Mouse (Mus musculus) stomach, postnatal 0 days (tissue): ENCODE measurements at regions not wholly inside any gene's neighbourhood (a gene's known extent, or its start where the extent isn't known, plus 50 kb on each side); places are given as distances from the start of the nearest gene placed in this dataset.

Experiments used
- ATAC-seq: fragments of 200-750 bp; cut with Nextera tagmentation; 2 replicates; pipeline ENCODE4 v1.8.0; 2017; ENCODE audit not compliant: low FRiP score, low TSS enrichment
- DNase-seq: peaks from one replicate; pipeline ENCODE4 v3.0.0-alpha.2; 2016; ENCODE audit warnings: low spot score
- H3K27ac ChIP-seq: fragments of 300-500 bp; sonication (generic); replicated peaks from 2 replicates; pipeline ENCODE4 v1.5.1; 2014; ENCODE audit warnings: mild to moderate bottlenecking, control low read depth
- H3K27me3 ChIP-seq: fragments of 300-500 bp; sonication (generic); 2 replicates; pipeline ENCODE4 v1.6.1; 2014; ENCODE audit warnings: low read length; ENCODE audit not compliant: control insufficient read depth, insufficient read depth
- H3K36me3 ChIP-seq: fragments of 300-500 bp; sonication (generic); 2 replicates; pipeline ENCODE4 v1.6.1; 2014; ENCODE audit warnings: low read length, mixed read lengths; ENCODE audit not compliant: control insufficient read depth, insufficient read depth
- H3K4me1 ChIP-seq: fragments of 300-500 bp; sonication (generic); replicated peaks from 2 replicates; pipeline ENCODE4 v1.6.1; 2014; ENCODE audit warnings: antibody characterized with exemption; ENCODE audit not compliant: control insufficient read depth, insufficient read depth
- H3K4me2 ChIP-seq: fragments of 300-500 bp; sonication (generic); replicated peaks from 2 replicates; pipeline ENCODE4 v1.6.1; 2014; ENCODE audit warnings: low read depth, mild to moderate bottlenecking, control low read depth, moderate library complexity
- H3K4me3 ChIP-seq: fragments of 300-500 bp; sonication (generic); 2 replicates; pipeline ENCODE4 v1.5.1; 2014; ENCODE audit warnings: low read depth, low read length, control low read depth
- H3K9ac ChIP-seq: fragments of 300-500 bp; sonication (generic); 2 replicates; pipeline ENCODE4 v1.6.1; 2014; ENCODE audit warnings: mild to moderate bottlenecking, low read length, control low read depth, mixed read lengths
- H3K9me3 ChIP-seq: fragments of 300-500 bp; sonication (generic); 2 replicates; pipeline ENCODE4 v1.6.1; 2016; ENCODE audit warnings: low read length; ENCODE audit not compliant: control insufficient read depth
- CTCF ChIP-seq: IDR thresholded peaks from 2 replicates; pipeline ENCODE4 v1.5.1; 2016; ENCODE audit warnings: antibody characterized with exemption, low read depth, mild to moderate bottlenecking, moderate library complexity
- EP300 ChIP-seq: optimal IDR thresholded peaks from 2 replicates; pipeline ENCODE3; 2016; ENCODE audit warnings: antibody characterized with exemption
- WGBS: fragments of 180-500 bp; shearing (Covaris S2); extraction: QIAGEN DNeasy Blood & Tissue Kit; methylation state at CpG from one replicate; pipeline ENCODE4 v1.1.7; 2014; 5-methylcytosine and 5-hydroxymethylcytosine counted together

- TF ChIP-seq EP300 (no peak), CTCF (peak; percentile 44)
- Histone ChIP-seq H3K4me1 (no peaks in the 10 kb centered on the region), H3K4me3 (no peak overlapping the region), H3K4me2 (no peak overlapping the region), H3K27ac (no peak overlapping the region), H3K9ac (no peak overlapping the region), H3K27me3 (no peaks in the 10 kb centered on the region), H3K9me3 (no peaks in the 10 kb centered on the region), H3K36me3 (no peaks in the 10 kb centered on the region)
- 33% methylated on average over 1 of the region's 1 CpGs for WGBS
- DNase-seq = no peak
- no peak for ATAC-seq
Measured at GRCm38 (mm10) chr8:50316641-50317040, 1472.9 kb upstream of the Tenm3 start.

GRCm38 (mm10) chr8:50310308-50310707 lies 1466.6 kb upstream of the Tenm3 start:
- H3K36me3 ChIP-seq = no peaks in the 10 kb centered on the region
- DNase-seq (no peak), ATAC-seq (no peak)
- H3K27me3 ChIP-seq = no peaks in the 10 kb centered on the region
- H3K4me2 ChIP-seq = no peak overlapping the region
- WGBS = 69% methylated on average over 3 of the region's 3 CpGs
- no peaks in the 10 kb centered on the region for H3K4me1 ChIP-seq
- H3K27ac ChIP-seq = no peak overlapping the region
- no peaks in the 10 kb centered on the region for H3K9me3 ChIP-seq
- H3K9ac ChIP-seq = no peak overlapping the region
- TF ChIP-seq CTCF (no peak), EP300 (no peak)
- H3K4me3 ChIP-seq = no peak overlapping the region

- no peak for TF ChIP-seq EP300
- TF ChIP-seq CTCF = no peak
- Histone ChIP-seq H3K27ac (no peak overlapping the region), H3K9me3 (no peaks in the 10 kb centered on the region), H3K4me1 (no peaks in the 10 kb centered on the region), H3K27me3 (no peaks in the 10 kb centered on the region), H3K4me2 (no peak overlapping the region), H3K9ac (no peak overlapping the region), H3K36me3 (no peaks in the 10 kb centered on the region), H3K4me3 (no peak overlapping the region)
- no peak for DNase-seq
- ATAC-seq = no peak
- 61% methylated on average over 6 of the region's 6 CpGs for WGBS
Measured at GRCm38 (mm10) chr8:50300316-50300715, 1456.6 kb upstream of the Tenm3 start.

- Histone ChIP-seq H3K27ac (no peak overlapping the region), H3K4me1 (no peaks in the 10 kb centered on the region), H3K27me3 (no peaks in the 10 kb centered on the region), H3K4me2 (no peak overlapping the region), H3K9ac (no peak overlapping the region), H3K36me3 (no peaks in the 10 kb centered on the region), H3K4me3 (no peak overlapping the region), H3K9me3 (no peaks in the 10 kb centered on the region)
- peak; percentile 27 for DNase-seq
- TF ChIP-seq EP300 (no peak), CTCF (peak; percentile 95)
- 4% methylated on average over 4 of the region's 4 CpGs for WGBS
- ATAC-seq = peak; percentile 63; the same call in 1 of the 2 replicates
Measured at GRCm38 (mm10) chr8:50293501-50293900, 1449.8 kb upstream of the Tenm3 start.

DNA sequence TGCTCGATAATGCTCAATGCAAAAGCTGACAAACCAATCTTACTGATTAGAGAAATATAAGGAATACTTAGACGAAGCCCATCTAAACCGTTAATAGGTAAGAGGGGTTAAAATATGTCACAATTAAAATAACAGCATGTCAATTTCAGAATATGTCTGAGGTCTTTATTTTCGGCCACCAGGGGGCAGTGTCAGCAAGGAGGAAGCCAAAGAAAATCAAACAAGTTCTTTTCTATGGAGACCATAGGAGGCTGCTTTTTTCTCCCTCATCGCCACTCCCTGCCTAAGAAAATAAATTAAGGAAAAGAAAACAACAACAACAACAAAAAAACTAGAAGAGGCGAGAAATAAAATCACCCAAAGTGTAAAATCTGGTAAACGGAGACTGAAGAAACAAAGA lies 1448.4 kb upstream of the Tenm3 start:
- no peak for TF ChIP-seq EP300
- peak; percentile 83 for TF ChIP-seq CTCF
- WGBS = 38% methylated on average over 7 of the region's 7 CpGs
- peak; percentile 47 for DNase-seq
- H3K27me3 ChIP-seq = no peaks in the 10 kb centered on the region
- no peaks in the 10 kb centered on the region for H3K4me1 ChIP-seq
- no peaks in the 10 kb centered on the region for H3K9me3 ChIP-seq
- no peak overlapping the region for H3K4me2 ChIP-seq
- no peak overlapping the region for H3K9ac ChIP-seq
- H3K27ac ChIP-seq = no peak overlapping the region
- no peak overlapping the region for H3K4me3 ChIP-seq
- ATAC-seq = no peak
- no peaks in the 10 kb centered on the region for H3K36me3 ChIP-seq

DNA sequence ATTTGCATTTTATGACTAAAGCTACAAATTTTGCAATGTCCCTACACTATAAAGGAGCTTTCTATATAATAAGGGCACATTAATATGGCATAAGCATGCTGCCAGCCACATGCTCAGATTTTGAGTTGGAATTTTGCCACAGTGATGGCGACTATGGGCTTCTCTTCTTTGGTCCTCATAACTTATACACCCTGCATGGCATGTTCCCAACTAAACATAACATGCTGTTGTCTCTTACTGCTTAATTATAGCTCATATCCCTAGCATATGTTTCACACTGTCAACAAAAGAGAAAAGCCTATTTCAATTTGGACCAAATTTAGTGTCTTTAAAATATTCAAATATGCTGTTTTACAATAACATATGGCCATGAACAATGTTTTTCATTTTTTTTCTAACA lies 1432.6 kb upstream of the Tenm3 start:
- Histone ChIP-seq H3K27me3 (no peaks in the 10 kb centered on the region), H3K4me2 (no peak overlapping the region), H3K9me3 (no peaks in the 10 kb centered on the region), H3K4me1 (no peaks in the 10 kb centered on the region), H3K9ac (no peak overlapping the region), H3K4me3 (no peak overlapping the region), H3K27ac (no peak overlapping the region), H3K36me3 (no peaks in the 10 kb centered on the region)
- WGBS = 56% methylated on average over 1 of the region's 1 CpGs
- DNase-seq = no peak
- TF ChIP-seq CTCF (no peak), EP300 (no peak)
- no peak for ATAC-seq
